Mouse (Mus musculus): Measurements from ENCODE around the gene Mrps2.

GRCm38 (mm10) chr2:28445082-28445481, 22.8 kb upstream of the Mrps2 start:
- TF ChIP-seq CHD2 (IDR thresholded peaks at IDR 0.05; ENCODE audit: low read depth, low read length) (no peak), MAFK (IDR thresholded peaks at IDR 0.05; ENCODE audit: insufficient read depth, low read depth, low read length) (no peak), ZC3H11A (IDR thresholded peaks at IDR 0.05; ENCODE audit: borderline replicate concordance, low read depth, low read length) (no peak), HCFC1 (IDR thresholded peaks at IDR 0.05; ENCODE audit: borderline replicate concordance, insufficient read depth, low read length) (no peak), ZNF384 (IDR thresholded peaks at IDR 0.05; ENCODE audit: low read depth, low read length) (no peak)

Measured in ES-E14 (cell line).